Mouse (Mus musculus): ENCODE measurements at regions not wholly inside any gene's neighbourhood (a gene's known extent, or its start where the extent isn't known, plus 50 kb on each side); places are given as distances from the start of the nearest gene placed in this dataset.

GRCm38 (mm10) chr2:131674872-131675271 lies 112.8 kb upstream of the Adra1d start:
- no peak for DNase-seq (ENCODE audit: low spot score)

- DNase-seq (ENCODE audit: low spot score) = no peak
Measured at GRCm38 (mm10) chr2:131673351-131673750, 111.3 kb upstream of the Adra1d start.

GRCm38 (mm10) chr2:131672646-131673045 lies 110.6 kb upstream of the Adra1d start:
- DNase-seq (ENCODE audit: low spot score) = no peak

- no peak for DNase-seq (ENCODE audit: low spot score)
Measured at GRCm38 (mm10) chr2:131672223-131672622, 110.1 kb upstream of the Adra1d start.

GRCm38 (mm10) chr2:131670876-131671275 lies 108.8 kb upstream of the Adra1d start:
- DNase-seq (ENCODE audit: low spot score) = no peak

- no peak for DNase-seq (ENCODE audit: low spot score)
Measured at GRCm38 (mm10) chr2:131667874-131668273, 105.8 kb upstream of the Adra1d start.

- no peak for DNase-seq (ENCODE audit: low spot score)
Measured at GRCm38 (mm10) chr2:131666841-131667364, 104.8 kb upstream of the Adra1d start.

GRCm38 (mm10) chr2:131664575-131664974 lies 102.5 kb upstream of the Adra1d start:
- no peak for DNase-seq (ENCODE audit: low spot score)

GRCm38 (mm10) chr2:131663199-131663809 lies 101.2 kb upstream of the Adra1d start:
- no peak for DNase-seq (ENCODE audit: low spot score)

GRCm38 (mm10) chr2:131652197-131652596 lies 90.1 kb upstream of the Adra1d start:
- DNase-seq (ENCODE audit: low spot score) = no peak

- DNase-seq (ENCODE audit: low spot score) = no peak
Measured at GRCm38 (mm10) chr2:131650611-131651153, 88.6 kb upstream of the Adra1d start.

GRCm38 (mm10) chr2:131644166-131644858 lies 82.2 kb upstream of the Adra1d start:
- DNase-seq (ENCODE audit: low spot score) = no peak

- DNase-seq (ENCODE audit: low spot score) = no peak
Measured at GRCm38 (mm10) chr2:131642456-131642855, 80.4 kb upstream of the Adra1d start.

GRCm38 (mm10) chr2:131638996-131639605 lies 77.0 kb upstream of the Adra1d start:
- DNase-seq (ENCODE audit: low spot score) = no peak

GRCm38 (mm10) chr2:131635791-131636190 lies 73.7 kb upstream of the Adra1d start:
- no peak for DNase-seq (ENCODE audit: low spot score)

GRCm38 (mm10) chr2:131617916-131618315 lies 55.8 kb upstream of the Adra1d start:
- DNase-seq (ENCODE audit: low spot score) = no peak

GRCm38 (mm10) chr2:131612486-131612885 lies 50.4 kb upstream of the Adra1d start:
- no peak for DNase-seq (ENCODE audit: low spot score)
